Mouse (Mus musculus): Measurements from ENCODE around the gene Kncn. TPM values are rescaled to one million over a fixed set of nuclear protein-coding genes. Genes with fewer than 3 reads are reported as not detected.

The Kncn gene
- polyA plus RNA-seq, 1 experiment from 2014 or later: not detected

GRCm38 (mm10) chr4:115881183-115881582, 3.0 kb upstream of the Kncn start:
- Histone ChIP-seq H3K36me3 (no peaks in the 10 kb centered on the region), H3K9me3 (no peaks in the 10 kb centered on the region), H3K27me3 (replicated peaks) (no peaks in the 10 kb centered on the region), H3K4me2 (no peak overlapping the region), H3K9ac (no peak overlapping the region), H3K27ac (no peak overlapping the region), H3K4me1 (0 out of 2 replicates have a peak, but pooled peaks cover 3% of the 10 kb centered on the region), H3K4me3 (replicated peaks) (no peak overlapping the region)
- 14% methylated on average over 1 of the region's 1 CpGs for WGBS
- ATAC-seq (ENCODE audit: insufficient read depth, low FRiP score, low read depth): no peak

- Histone ChIP-seq H3K36me3 (no peaks in the 10 kb centered on the region), H3K4me3 (replicated peaks) (no peak overlapping the region), H3K9me3 (no peaks in the 10 kb centered on the region), H3K27me3 (replicated peaks) (no peaks in the 10 kb centered on the region), H3K4me1 (0 out of 2 replicates have a peak, but pooled peaks cover 3% of the 10 kb centered on the region), H3K27ac (no peak overlapping the region), H3K4me2 (no peak overlapping the region), H3K9ac (no peak overlapping the region)
- WGBS: 48% methylated on average over 4 of the region's 4 CpGs
- ATAC-seq (ENCODE audit: insufficient read depth, low FRiP score, low read depth): no peak
These were observed 2.0 kb upstream of the Kncn start for GRCm38 (mm10) chr4:115882195-115882594.

GRCm38 (mm10) chr4:115885846-115886245, 1.6 kb downstream of the Kncn start:
- Histone ChIP-seq H3K27me3 (replicated peaks) (peaks cover 12% of the 10 kb centered on the region), H3K4me2 (no peak overlapping the region), H3K9ac (no peak overlapping the region), H3K9me3 (no peaks in the 10 kb centered on the region), H3K4me3 (replicated peaks) (no peak overlapping the region), H3K4me1 (peaks cover 7% of the 10 kb centered on the region), H3K27ac (no peak overlapping the region), H3K36me3 (no peaks in the 10 kb centered on the region)
- ATAC-seq (ENCODE audit: insufficient read depth, low FRiP score, low read depth): no peak
- WGBS: 68% methylated on average over 3 of the region's 3 CpGs

GRCm38 (mm10) chr4:115886875-115887274, 2.7 kb downstream of the Kncn start:
- ATAC-seq (ENCODE audit: insufficient read depth, low FRiP score, low read depth): no peak
- WGBS: 43% methylated on average over 1 of the region's 1 CpGs
- Histone ChIP-seq H3K27me3 (replicated peaks) (peaks cover 20% of the 10 kb centered on the region), H3K27ac (no peak overlapping the region), H3K9ac (no peak overlapping the region), H3K4me1 (peaks cover 7% of the 10 kb centered on the region), H3K9me3 (no peaks in the 10 kb centered on the region), H3K36me3 (no peaks in the 10 kb centered on the region), H3K4me2 (no peak overlapping the region), H3K4me3 (replicated peaks) (no peak overlapping the region)

- Histone ChIP-seq H3K9me3 (no peaks in the 10 kb centered on the region), H3K4me1 (peaks cover 7% of the 10 kb centered on the region), H3K27me3 (replicated peaks) (peaks cover 25% of the 10 kb centered on the region), H3K4me3 (replicated peaks) (peak overlapping the region; percentile 21), H3K4me2 (peak overlapping the region; percentile 59), H3K9ac (no peak overlapping the region), H3K36me3 (no peaks in the 10 kb centered on the region), H3K27ac (no peak overlapping the region)
- ATAC-seq (ENCODE audit: insufficient read depth, low FRiP score, low read depth): no peak
- 12% methylated on average over 6 of the region's 6 CpGs for WGBS
These were observed 5.9 kb downstream of the Kncn start for GRCm38 (mm10) chr4:115890066-115890465.

- WGBS: 2% methylated on average over 31 of the region's 31 CpGs
- Histone ChIP-seq H3K36me3 (no peaks in the 10 kb centered on the region), H3K4me2 (peak within 1 kb of the TSS; percentile 59), H3K4me1 (peaks cover 7% of the 10 kb centered on the region), H3K27ac (no peak within 1 kb of the TSS), H3K9ac (no peak within 1 kb of the TSS), H3K9me3 (no peaks in the 10 kb centered on the region), H3K4me3 (replicated peaks) (peak within 1 kb of the TSS; percentile 21), H3K27me3 (replicated peaks) (peaks cover 25% of the 10 kb centered on the region)
- 0 out of 2 replicates have a peak, but pooled peaks have one; percentile 10 for ATAC-seq (ENCODE audit: insufficient read depth, low FRiP score, low read depth)
These were observed 6.4 kb downstream of the Kncn start, which contains the start of gene 6430628N08Rik for GRCm38 (mm10) chr4:115890553-115890952. TSS of gene 6430628N08Rik (plus strand) at chr4:115890665.

GRCm38 (mm10) chr4:115894281-115894680, 10.1 kb downstream of the Kncn start:
- no peak overlapping the region for H3K9ac ChIP-seq
- peaks cover 15% of the 10 kb centered on the region for H3K4me1 ChIP-seq
- no peak overlapping the region for H3K4me2 ChIP-seq
- H3K9me3 ChIP-seq: no peaks in the 10 kb centered on the region
- ATAC-seq (ENCODE audit: insufficient read depth, low FRiP score, low read depth): no peak
- no peak overlapping the region for H3K4me3 ChIP-seq (replicated peaks)
- 24% methylated on average over 3 of the region's 3 CpGs for WGBS
- peaks cover 58% of the 10 kb centered on the region for H3K27me3 ChIP-seq (replicated peaks)
- no peaks in the 10 kb centered on the region for H3K36me3 ChIP-seq
- H3K27ac ChIP-seq: no peak overlapping the region

- Histone ChIP-seq H3K27ac (no peak overlapping the region), H3K9me3 (no peaks in the 10 kb centered on the region), H3K4me2 (peak overlapping the region; percentile 77), H3K4me3 (replicated peaks) (peak overlapping the region; percentile 39), H3K4me1 (peaks cover 8% of the 10 kb centered on the region), H3K9ac (no peak overlapping the region), H3K36me3 (no peaks in the 10 kb centered on the region), H3K27me3 (replicated peaks) (peaks cover 53% of the 10 kb centered on the region)
- ATAC-seq (ENCODE audit: insufficient read depth, low FRiP score, low read depth): 0 out of 2 replicates have a peak, but pooled peaks have one; percentile 48
- WGBS: 1% methylated on average over 51 of the region's 56 CpGs
These were observed 13.9 kb downstream of the Kncn start for GRCm38 (mm10) chr4:115897901-115898631.

GRCm38 (mm10) chr4:115902816-115903215, 18.6 kb downstream of the Kncn start:
- H3K4me3 ChIP-seq (replicated peaks): no peak overlapping the region
- WGBS: 18% methylated on average over 5 of the region's 5 CpGs
- ATAC-seq (ENCODE audit: insufficient read depth, low FRiP score, low read depth): no peak
- H3K27me3 ChIP-seq (replicated peaks): peaks cover 53% of the 10 kb centered on the region
- no peak overlapping the region for H3K9ac ChIP-seq
- no peaks in the 10 kb centered on the region for H3K36me3 ChIP-seq
- H3K27ac ChIP-seq: no peak overlapping the region
- no peaks in the 10 kb centered on the region for H3K9me3 ChIP-seq
- H3K4me2 ChIP-seq: no peak overlapping the region
- H3K4me1 ChIP-seq: peaks cover 6% of the 10 kb centered on the region

- peaks cover 41% of the 10 kb centered on the region for H3K27me3 ChIP-seq (replicated peaks)
- no peak for ATAC-seq (ENCODE audit: insufficient read depth, low FRiP score, low read depth)
These were observed 20.2 kb downstream of the Kncn start for GRCm38 (mm10) chr4:115904375-115904774.

GRCm38 (mm10) chr4:115905701-115906100, 21.5 kb downstream of the Kncn start:
- H3K9ac ChIP-seq: no peak overlapping the region
- no peaks in the 10 kb centered on the region for H3K4me1 ChIP-seq
- H3K4me2 ChIP-seq: no peak overlapping the region
- H3K27ac ChIP-seq: no peak overlapping the region
- 26% methylated on average over 7 of the region's 7 CpGs for WGBS
- no peak for ATAC-seq (ENCODE audit: insufficient read depth, low FRiP score, low read depth)
- H3K27me3 ChIP-seq (replicated peaks): peaks cover 33% of the 10 kb centered on the region
- no peaks in the 10 kb centered on the region for H3K36me3 ChIP-seq
- no peak overlapping the region for H3K4me3 ChIP-seq (replicated peaks)
- H3K9me3 ChIP-seq: no peaks in the 10 kb centered on the region

More at GRCm38 (mm10) chr4:115904375-115904774, 20.2 kb downstream of the Kncn start:
- Histone ChIP-seq H3K27ac (no peak overlapping the region), H3K9ac (no peak overlapping the region), H3K4me1 (no peaks in the 10 kb centered on the region), H3K36me3 (no peaks in the 10 kb centered on the region), H3K9me3 (no peaks in the 10 kb centered on the region), H3K4me2 (no peak overlapping the region), H3K4me3 (replicated peaks) (no peak overlapping the region)
- 17% methylated on average over 12 of the region's 12 CpGs for WGBS

- WGBS: 85% methylated on average over 3 of the region's 3 CpGs
- ATAC-seq (ENCODE audit: insufficient read depth, low FRiP score, low read depth): no peak
- H3K4me2 ChIP-seq: no peak overlapping the region
- peaks cover 33% of the 10 kb centered on the region for H3K27me3 ChIP-seq (replicated peaks)
- no peak overlapping the region for H3K9ac ChIP-seq
- no peaks in the 10 kb centered on the region for H3K36me3 ChIP-seq
- H3K4me1 ChIP-seq: no peaks in the 10 kb centered on the region
- H3K9me3 ChIP-seq: no peaks in the 10 kb centered on the region
- H3K27ac ChIP-seq: no peak overlapping the region
- H3K4me3 ChIP-seq (replicated peaks): no peak overlapping the region
These were observed 22.6 kb downstream of the Kncn start for GRCm38 (mm10) chr4:115906791-115907190.
